Mouse (Mus musculus) retina, adult 2 months (tissue): ENCODE measurements around the gene Slc15a3.

Experiments
- DNase-seq: peaks from one replicate; pipeline ENCODE4 v3.0.0-alpha.2; 2012; ENCODE audit warnings: low read depth, low spot score

Gene Slc15a3

GRCm38 (mm10) chr19:10869241-10869885, 29.8 kb downstream of the Slc15a3 start:
- DNase-seq: no peak

GRCm38 (mm10) chr19:10869886-10870527, 30.5 kb downstream of the Slc15a3 start, which contains the start of gene Tmem132a:
TSS of gene Tmem132a (minus strand) at chr19:10869940.
- DNase-seq: no peak

GRCm38 (mm10) chr19:10870676-10871075, 31.1 kb downstream of the Slc15a3 start:
- DNase-seq: no peak

- DNase-seq: no peak
Observed at GRCm38 (mm10) chr19:10871328-10871961, 31.9 kb downstream of the Slc15a3 start.

- no peak for DNase-seq
Observed at GRCm38 (mm10) chr19:10878201-10878837, 38.8 kb downstream of the Slc15a3 start.

GRCm38 (mm10) chr19:10880085-10880974, 40.8 kb downstream of the Slc15a3 start:
- DNase-seq: no peak

GRCm38 (mm10) chr19:10880975-10881425, 41.5 kb downstream of the Slc15a3 start:
- no peak for DNase-seq

GRCm38 (mm10) chr19:10881426-10882154, 42.1 kb downstream of the Slc15a3 start, which contains the start of gene Tmem109:
TSS of gene Tmem109 (minus strand) at chr19:10882001.
- DNase-seq: peak; percentile 88

- DNase-seq: no peak
Observed at GRCm38 (mm10) chr19:10892201-10892600, 52.7 kb downstream of the Slc15a3 start.

- DNase-seq: peak; percentile 90
Observed at GRCm38 (mm10) chr19:10895016-10895528, 55.5 kb downstream of the Slc15a3 start, which contains the start of gene Prpf19. TSS of gene Prpf19 (plus strand) at chr19:10895231.

GRCm38 (mm10) chr19:10895708-10896107, 56.2 kb downstream of the Slc15a3 start:
- DNase-seq: no peak

- no peak for DNase-seq
Observed at GRCm38 (mm10) chr19:10896849-10897248, 57.3 kb downstream of the Slc15a3 start.

GRCm38 (mm10) chr19:10897491-10897890, 58.0 kb downstream of the Slc15a3 start:
- DNase-seq: no peak

GRCm38 (mm10) chr19:10900315-10900714, 60.8 kb downstream of the Slc15a3 start:
- no peak for DNase-seq

- DNase-seq: no peak
Observed at GRCm38 (mm10) chr19:10901046-10901445, 61.5 kb downstream of the Slc15a3 start.

GRCm38 (mm10) chr19:10904512-10904911, 65.0 kb downstream of the Slc15a3 start:
- no peak for DNase-seq

- DNase-seq: no peak
Observed at GRCm38 (mm10) chr19:10904927-10905727, 65.6 kb downstream of the Slc15a3 start.

- DNase-seq: peak; percentile 65
Observed at GRCm38 (mm10) chr19:10905728-10906000, 66.1 kb downstream of the Slc15a3 start.

GRCm38 (mm10) chr19:10907891-10908290, 68.4 kb downstream of the Slc15a3 start:
- no peak for DNase-seq
